Mouse (Mus musculus) cortical plate, adult 2 months (tissue): Measurements from ENCODE around the gene Lce3f.

Source experiments
- CTCF ChIP-seq: fragments of 200-500 bp; IDR thresholded peaks from 2 replicates; pipeline ENCODE4 v1.5.1; 2011; ENCODE audit warnings: mild to moderate bottlenecking, control low read depth, low read length; ENCODE audit not compliant: insufficient read depth; ENCODE audit errors: extremely low read depth
- POLR2A ChIP-seq: fragments of 200-500 bp; IDR thresholded peaks from 2 replicates; pipeline ENCODE4 v1.6.1; 2011; ENCODE audit warnings: mild to moderate bottlenecking, low read length, control low read depth; ENCODE audit not compliant: insufficient read depth; ENCODE audit errors: extremely low read depth

- TF ChIP-seq CTCF, result no peak
- no peak for TF ChIP-seq POLR2A
Observed at GRCm38 (mm10) chr3:93015460-93016104, 23.6 kb downstream of the Lce3f start, which contains the start of gene Crct1.
